Mouse (Mus musculus): Measurements from ENCODE around the gene Mpnd. TPM values are rescaled to one million over a fixed set of nuclear protein-coding genes. Genes with fewer than 3 reads are reported as not detected.
A peak's percentile ranks its signal among the peaks of the same experiment; 100 is the strongest.

The Mpnd gene
- total and polyA plus RNA-seq, 2 experiments from 2014 or later = 91.6 to 293 TPM

DNA sequence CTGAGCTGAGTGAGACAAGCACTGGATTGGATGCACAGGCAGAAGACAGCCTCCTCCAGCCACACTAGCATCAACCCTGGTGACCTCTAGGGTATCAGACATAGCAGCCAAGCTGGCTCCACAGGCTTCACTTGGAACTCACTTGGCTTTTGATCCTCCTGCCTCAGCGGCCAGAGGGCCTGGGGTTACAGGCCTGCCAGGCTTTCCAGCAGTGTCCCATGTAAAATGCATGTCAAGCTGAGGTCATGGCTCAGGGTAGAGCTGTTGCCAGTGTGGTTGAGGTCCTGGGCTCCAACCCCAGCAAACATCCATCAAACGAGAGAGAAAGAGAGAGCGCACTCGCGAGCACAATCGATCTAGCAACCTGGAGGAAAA lies 29.2 kb downstream of the Mpnd start:
- Histone ChIP-seq H3K4me1 (ENCODE audit: insufficient read depth, low read length) (peaks cover 2% of the 10 kb centered on the region; the same call in 1 of the 2 replicates), H3K4me2 (ENCODE audit: low read depth, low read length, poor library complexity, severe bottlenecking) (0 out of 2 replicates have a peak overlapping the region, but pooled peaks have one; percentile 18), H3K9ac (replicated peaks; ENCODE audit: low read length, poor library complexity, severe bottlenecking) (no peak overlapping the region), H3K27me3 (ENCODE audit: insufficient read depth, low read length) (no peaks in the 10 kb centered on the region), H3K27ac (ENCODE audit: low read depth, low read length) (no peak overlapping the region), H3K9me3 (ENCODE audit: low read length) (no peaks in the 10 kb centered on the region), H3K36me3 (ENCODE audit: insufficient read depth, low read length) (peaks cover 17% of the 10 kb centered on the region; the same call in 1 of the 2 replicates), H3K4me3 (ENCODE audit: low read depth, low read length) (no peak overlapping the region)
- WGBS = 94% methylated on average over 6 of the region's 6 CpGs
- ATAC-seq (ENCODE audit: low FRiP score) (no peak), DNase-seq (ENCODE audit: low spot score) (no peak)
- TF ChIP-seq CTCF (IDR thresholded peaks at IDR 0.05) = no peak

DNA sequence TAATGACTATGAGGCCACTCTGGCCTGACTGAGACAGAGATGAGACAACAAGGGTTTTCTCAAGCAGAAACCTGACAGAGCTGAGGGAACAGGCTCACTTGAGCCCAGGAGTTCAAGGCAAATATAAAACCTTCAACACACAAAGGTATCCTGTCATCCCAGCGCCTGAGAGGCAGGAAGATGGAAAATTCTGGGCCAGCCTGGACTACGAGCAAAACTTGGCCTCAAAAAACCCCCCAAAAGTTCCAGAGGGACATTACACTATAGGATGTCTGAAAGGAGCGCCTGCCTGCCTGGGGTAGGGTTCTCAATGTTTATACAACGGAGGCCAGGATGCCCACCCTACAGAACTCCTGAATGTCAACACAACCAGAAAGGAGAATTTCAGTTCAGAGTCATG lies 29.7 kb downstream of the Mpnd start:
- Histone ChIP-seq H3K4me3 (ENCODE audit: low read depth, low read length) (peak overlapping the region; percentile 89), H3K27me3 (ENCODE audit: insufficient read depth, low read length) (no peaks in the 10 kb centered on the region), H3K27ac (ENCODE audit: low read depth, low read length) (no peak overlapping the region), H3K36me3 (ENCODE audit: insufficient read depth, low read length) (peaks cover 17% of the 10 kb centered on the region; the same call in 1 of the 2 replicates), H3K9ac (replicated peaks; ENCODE audit: low read length, poor library complexity, severe bottlenecking) (peak overlapping the region; percentile 97; the same call in 1 of the 2 replicates), H3K4me2 (ENCODE audit: low read depth, low read length, poor library complexity, severe bottlenecking) (peak overlapping the region; percentile 68), H3K4me1 (ENCODE audit: insufficient read depth, low read length) (peaks cover 2% of the 10 kb centered on the region; the same call in 1 of the 2 replicates), H3K9me3 (ENCODE audit: low read length) (no peaks in the 10 kb centered on the region)
- ATAC-seq (ENCODE audit: low FRiP score) = no peak
- no peak for DNase-seq (ENCODE audit: low spot score)
- WGBS = 84% methylated on average over 4 of the region's 4 CpGs
- TF ChIP-seq CTCF (IDR thresholded peaks at IDR 0.05) = no peak

DNA sequence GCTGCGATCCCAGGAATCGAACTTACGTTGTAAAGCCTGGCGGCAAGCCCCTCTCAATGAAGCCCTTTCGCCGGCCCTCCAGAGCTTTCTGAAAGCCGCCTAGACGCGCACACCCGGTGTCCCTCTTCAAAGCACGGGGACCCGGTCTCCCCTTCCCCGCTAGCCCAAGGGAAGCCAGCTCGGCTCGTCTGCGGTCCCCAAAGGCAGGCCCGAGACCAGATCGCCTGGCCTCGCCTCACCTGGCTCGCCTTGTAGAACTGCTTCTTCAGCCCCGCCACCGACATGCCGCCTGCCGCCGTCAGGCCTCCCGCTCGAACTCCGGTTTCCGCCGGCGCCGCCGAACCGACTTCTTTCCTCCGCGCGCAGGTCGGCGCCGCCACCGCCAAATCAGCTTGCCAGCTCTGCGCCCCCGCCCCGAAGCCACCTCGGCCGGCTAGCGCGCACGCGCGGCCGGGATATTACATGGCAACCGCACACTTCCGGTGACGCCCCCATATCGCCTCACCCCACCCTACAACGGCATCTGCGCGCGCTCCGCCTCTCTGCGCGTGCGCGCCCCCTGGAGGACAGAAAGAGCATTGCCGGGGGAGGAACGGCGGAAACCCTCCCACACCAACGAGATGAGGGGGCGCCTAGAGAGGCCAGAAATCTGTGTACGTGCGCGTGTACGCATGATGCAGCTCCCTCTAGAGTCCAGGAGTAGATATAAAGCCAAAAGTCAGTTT lies 30.8 kb downstream of the Mpnd start, which contains the start of gene Sh3gl1:
Sh3gl1 (minus strand) TSS at position 460 of the 725 bp plus-strand sequence.
- Histone ChIP-seq H3K36me3 (ENCODE audit: insufficient read depth, low read length) (peaks cover 13% of the 10 kb centered on the region; the same call in 1 of the 2 replicates), H3K27ac (ENCODE audit: low read depth, low read length) (peak within 1 kb of the TSS; percentile 90), H3K4me2 (ENCODE audit: low read depth, low read length, poor library complexity, severe bottlenecking) (peak within 1 kb of the TSS; percentile 68), H3K4me1 (ENCODE audit: insufficient read depth, low read length) (peaks cover 4% of the 10 kb centered on the region), H3K9me3 (ENCODE audit: low read length) (no peaks in the 10 kb centered on the region), H3K4me3 (ENCODE audit: low read depth, low read length) (peak within 1 kb of the TSS; percentile 89), H3K27me3 (ENCODE audit: insufficient read depth, low read length) (no peaks in the 10 kb centered on the region), H3K9ac (replicated peaks; ENCODE audit: low read length, poor library complexity, severe bottlenecking) (peak within 1 kb of the TSS; percentile 97)
- DNase-seq (ENCODE audit: low spot score) (peak; percentile 98), ATAC-seq (ENCODE audit: low FRiP score) (peak; percentile 92)
- peak; percentile 100 for TF ChIP-seq CTCF (IDR thresholded peaks at IDR 0.05)
- 1% methylated on average over 71 of the region's 74 CpGs for WGBS

DNA sequence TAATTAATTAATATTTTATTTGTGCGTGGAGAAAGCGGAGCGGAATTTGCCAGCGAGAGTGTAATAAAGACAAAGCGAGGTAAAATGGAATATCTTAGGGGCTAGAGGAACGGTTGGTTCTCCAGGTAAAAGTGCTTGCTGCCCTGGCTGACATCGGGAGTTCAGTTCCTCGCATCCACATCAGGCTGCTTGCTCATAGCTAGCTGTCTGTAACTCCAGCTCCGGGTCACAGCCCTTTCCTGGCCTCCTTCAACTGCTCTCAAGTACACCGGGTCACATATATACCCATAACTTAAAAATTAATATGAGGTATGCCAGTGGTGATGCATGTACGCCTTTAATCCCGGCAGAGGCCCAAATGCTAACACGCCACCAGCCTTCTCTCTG lies 31.4 kb downstream of the Mpnd start:
- H3K27ac ChIP-seq (ENCODE audit: low read depth, low read length) = no peak overlapping the region
- 35% methylated on average over 13 of the region's 13 CpGs for WGBS
- peak overlapping the region; percentile 42 for H3K4me2 ChIP-seq (ENCODE audit: low read depth, low read length, poor library complexity, severe bottlenecking)
- DNase-seq (ENCODE audit: low spot score) = no peak
- peaks cover 4% of the 10 kb centered on the region for H3K4me1 ChIP-seq (ENCODE audit: insufficient read depth, low read length)
- H3K9me3 ChIP-seq (ENCODE audit: low read length) = no peaks in the 10 kb centered on the region
- peaks cover 13% of the 10 kb centered on the region; the same call in 1 of the 2 replicates for H3K36me3 ChIP-seq (ENCODE audit: insufficient read depth, low read length)
- H3K27me3 ChIP-seq (ENCODE audit: insufficient read depth, low read length) = no peaks in the 10 kb centered on the region
- TF ChIP-seq CTCF (IDR thresholded peaks at IDR 0.05) = no peak
- H3K4me3 ChIP-seq (ENCODE audit: low read depth, low read length) = peak overlapping the region; percentile 89; the same call in 1 of the 2 replicates
- ATAC-seq (ENCODE audit: low FRiP score) = peak; percentile 2; the same call in 1 of the 2 replicates
- H3K9ac ChIP-seq (replicated peaks; ENCODE audit: low read length, poor library complexity, severe bottlenecking) = no peak overlapping the region; the same call in 1 of the 2 replicates

DNA sequence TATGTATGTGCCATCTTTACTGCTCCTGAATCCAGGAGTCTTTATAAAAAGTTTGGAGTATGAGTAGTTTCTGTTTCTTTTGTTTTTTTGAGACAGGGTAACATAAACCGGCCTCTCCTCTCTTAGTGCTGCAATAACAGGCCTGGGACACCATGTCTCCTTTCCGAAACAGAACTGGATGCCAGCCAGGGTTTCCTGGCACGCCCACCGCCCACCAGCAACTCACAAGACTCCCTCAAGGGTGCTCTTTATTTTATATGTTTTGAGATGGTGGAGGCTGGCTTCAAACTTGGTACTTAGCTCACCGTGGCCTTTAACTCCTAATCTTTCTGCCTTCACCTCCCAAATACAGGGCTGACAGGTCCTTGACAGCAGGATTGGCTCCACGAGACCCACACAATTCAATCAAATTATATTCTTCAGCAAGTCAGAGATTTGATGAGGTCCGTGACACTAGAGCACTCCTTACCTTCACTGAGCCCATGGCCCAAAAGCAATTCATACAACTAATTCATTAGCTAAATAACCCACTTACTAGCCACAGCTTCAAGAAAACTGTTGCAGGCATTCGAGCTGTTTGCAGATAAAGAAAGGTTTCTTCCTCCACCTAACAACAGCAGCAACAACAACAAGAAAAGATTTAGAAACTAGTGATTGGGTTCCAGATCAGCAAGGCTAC lies 33.2 kb downstream of the Mpnd start:
- ATAC-seq (ENCODE audit: low FRiP score) (no peak), DNase-seq (ENCODE audit: low spot score) (no peak)
- Histone ChIP-seq H3K4me3 (ENCODE audit: low read depth, low read length) (no peak overlapping the region), H3K27me3 (ENCODE audit: insufficient read depth, low read length) (no peaks in the 10 kb centered on the region), H3K27ac (ENCODE audit: low read depth, low read length) (no peak overlapping the region), H3K4me2 (ENCODE audit: low read depth, low read length, poor library complexity, severe bottlenecking) (no peak overlapping the region), H3K4me1 (ENCODE audit: insufficient read depth, low read length) (peaks cover 4% of the 10 kb centered on the region), H3K36me3 (ENCODE audit: insufficient read depth, low read length) (peaks cover 8% of the 10 kb centered on the region; the same call in 1 of the 2 replicates), H3K9ac (replicated peaks; ENCODE audit: low read length, poor library complexity, severe bottlenecking) (no peak overlapping the region), H3K9me3 (ENCODE audit: low read length) (no peaks in the 10 kb centered on the region)
- 87% methylated on average over 8 of the region's 8 CpGs for WGBS
- TF ChIP-seq CTCF (IDR thresholded peaks at IDR 0.05) = no peak
